Mouse (Mus musculus) bone marrow, adult 2 months (tissue): ENCODE data around the gene Sema3d.

Experiments
- CTCF ChIP-seq: fragments of 200-500 bp; IDR thresholded peaks from 2 replicates; pipeline ENCODE4 v1.5.1; 2011; ENCODE audit warnings: low read length, control low read depth; ENCODE audit not compliant: control insufficient read depth, insufficient read depth
- POLR2A ChIP-seq: fragments of 200-500 bp; IDR thresholded peaks from 2 replicates; pipeline ENCODE4 v1.6.1; 2011; ENCODE audit warnings: low read depth, mild to moderate bottlenecking, control low read depth, low read length, borderline replicate concordance; ENCODE audit not compliant: control insufficient read depth

- TF ChIP-seq CTCF (no peak), POLR2A (no peak)
Observed at GRCm38 (mm10) chr5:12541268-12541667, 158.1 kb downstream of the Sema3d start.
